Mouse (Mus musculus) testis, adult 2 months (tissue): ENCODE measurements at regions not wholly inside any gene's neighbourhood (a gene's known extent, or its start where the extent isn't known, plus 50 kb on each side); places are given as distances from the start of the nearest gene placed in this dataset.

Source experiments
- H3K27ac ChIP-seq: fragments of 200-500 bp; 2 replicates; pipeline ENCODE4 v1.5.1; 2012; ENCODE audit warnings: low read depth, low read length; ENCODE audit not compliant: control insufficient read depth, insufficient read depth
- H3K27me3 ChIP-seq: fragments of 200-500 bp; 2 replicates; pipeline ENCODE4 v1.6.1; 2012; ENCODE audit warnings: mild to moderate bottlenecking, low read length, moderate library complexity; ENCODE audit not compliant: control insufficient read depth, insufficient read depth
- H3K36me3 ChIP-seq: fragments of 200-500 bp; 2 replicates; pipeline ENCODE4 v1.6.1; 2012; ENCODE audit warnings: mild to moderate bottlenecking, low read length; ENCODE audit not compliant: control insufficient read depth, insufficient read depth
- H3K4me1 ChIP-seq: fragments of 200-500 bp; 2 replicates; pipeline ENCODE4 v1.6.1; 2012; ENCODE audit warnings: low read length; ENCODE audit not compliant: control insufficient read depth, insufficient read depth
- H3K4me3 ChIP-seq: fragments of 200-500 bp; 2 replicates; pipeline ENCODE4 v1.5.1; 2012; ENCODE audit warnings: low read depth, mild to moderate bottlenecking, low read length, moderate library complexity, mixed read lengths; ENCODE audit not compliant: control insufficient read depth
- CTCF ChIP-seq: fragments of 200-500 bp; IDR thresholded peaks from 2 replicates; pipeline ENCODE4 v1.5.1; 2012; ENCODE audit warnings: low read depth, mild to moderate bottlenecking, inconsistent platforms, low read length, moderate library complexity; ENCODE audit not compliant: control insufficient read depth, insufficient read depth, insufficient replicate concordance
- POLR2A ChIP-seq: fragments of 200-500 bp; IDR thresholded peaks from 2 replicates; pipeline ENCODE4 v1.6.1; 2012; ENCODE audit warnings: low read depth, mild to moderate bottlenecking, inconsistent platforms, low read length, moderate library complexity; ENCODE audit not compliant: control insufficient read depth

- H3K27ac ChIP-seq, result no peak overlapping the region
- TF ChIP-seq POLR2A, result no peak
- H3K4me3 ChIP-seq, result no peak overlapping the region
- H3K36me3 ChIP-seq, result no peaks in the 10 kb centered on the region
- no peaks in the 10 kb centered on the region for H3K27me3 ChIP-seq
- no peaks in the 10 kb centered on the region for H3K4me1 ChIP-seq
Observed at GRCm38 (mm10) chr2:61121281-61121680, 158.3 kb upstream of the Rbms1 start.

- Histone ChIP-seq H3K27me3 (no peaks in the 10 kb centered on the region), H3K4me3 (no peak overlapping the region), H3K27ac (no peak overlapping the region), H3K4me1 (no peaks in the 10 kb centered on the region), H3K36me3 (no peaks in the 10 kb centered on the region)
- no peak for TF ChIP-seq POLR2A
Observed at GRCm38 (mm10) chr2:61114620-61115019, 151.6 kb upstream of the Rbms1 start.

GRCm38 (mm10) chr2:61113916-61114315 is 150.9 kb upstream of the Rbms1 start:
- no peaks in the 10 kb centered on the region for H3K27me3 ChIP-seq
- TF ChIP-seq CTCF (no peak), POLR2A (no peak)
- H3K27ac ChIP-seq, result no peak overlapping the region
- no peak overlapping the region for H3K4me3 ChIP-seq
- H3K4me1 ChIP-seq, result no peaks in the 10 kb centered on the region
- H3K36me3 ChIP-seq, result no peaks in the 10 kb centered on the region

DNA sequence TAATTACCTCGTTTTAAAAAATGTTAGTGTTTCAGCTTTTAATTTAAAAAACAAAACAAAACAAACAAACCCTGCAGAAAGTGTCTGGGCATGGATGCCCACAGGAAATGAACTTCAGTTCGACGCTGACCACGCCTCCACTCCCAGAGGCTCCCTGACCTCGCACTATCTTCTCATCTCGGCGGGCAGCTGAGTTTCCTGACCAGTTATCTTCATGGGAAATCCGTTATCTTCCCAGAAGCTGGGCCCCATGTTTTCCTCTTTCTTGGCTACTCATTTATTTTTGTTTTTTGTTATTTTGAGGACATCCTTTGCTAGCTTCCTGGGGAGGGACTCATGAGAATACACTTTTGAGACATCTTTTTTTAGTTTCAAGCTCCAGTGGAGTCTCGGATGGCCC is 147.6 kb upstream of the Rbms1 start:
- H3K27ac ChIP-seq, result no peak overlapping the region
- TF ChIP-seq CTCF (no peak), POLR2A (no peak)

DNA sequence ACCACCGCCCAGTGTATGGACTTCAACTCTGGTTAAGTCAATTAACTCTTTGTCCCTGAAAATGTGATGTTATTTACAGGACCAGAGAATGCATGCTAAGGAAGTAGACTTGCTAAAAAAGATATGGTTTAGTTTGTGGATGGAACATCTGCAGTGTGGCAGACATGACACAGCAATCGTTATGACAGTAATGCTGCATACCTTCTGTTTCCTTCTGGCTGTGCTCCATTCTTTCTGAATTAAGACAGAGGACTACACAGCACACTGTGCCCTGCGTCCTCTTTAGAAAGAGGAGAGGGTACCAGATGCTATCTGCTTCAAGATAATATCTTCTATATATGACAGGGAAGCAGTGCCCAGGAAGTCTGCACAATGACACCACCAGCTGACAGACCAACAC is 146.6 kb upstream of the Rbms1 start:
- no peaks in the 10 kb centered on the region for H3K27me3 ChIP-seq
- no peaks in the 10 kb centered on the region for H3K36me3 ChIP-seq
- no peaks in the 10 kb centered on the region for H3K4me1 ChIP-seq
- no peak overlapping the region for H3K27ac ChIP-seq
- H3K4me3 ChIP-seq, result no peak overlapping the region
- TF ChIP-seq POLR2A (no peak), CTCF (no peak)

More for the DNA sequence above, 147.6 kb upstream of the Rbms1 start:
- Histone ChIP-seq H3K4me1 (no peaks in the 10 kb centered on the region), H3K4me3 (no peak overlapping the region), H3K27me3 (no peaks in the 10 kb centered on the region), H3K36me3 (no peaks in the 10 kb centered on the region)

DNA sequence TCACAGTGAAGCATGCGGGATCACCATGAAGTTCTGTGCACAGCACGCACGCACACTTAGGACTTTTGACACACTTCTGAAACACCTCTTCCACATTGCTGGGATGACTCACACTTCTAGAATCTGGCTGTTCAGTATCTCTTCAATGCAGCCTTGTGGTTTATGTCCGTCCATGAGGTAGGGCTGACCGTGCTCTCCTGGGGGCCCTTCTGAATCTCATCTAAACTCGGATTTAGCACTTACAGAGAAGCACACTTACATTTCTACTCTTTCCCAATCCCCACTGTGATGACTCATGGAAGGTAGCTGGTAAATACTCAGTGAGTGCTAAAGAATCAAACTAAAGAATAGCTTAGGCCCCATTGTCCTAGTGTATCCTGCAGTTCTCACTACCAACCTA is 142.2 kb upstream of the Rbms1 start:
- H3K27me3 ChIP-seq, result no peaks in the 10 kb centered on the region
- no peaks in the 10 kb centered on the region for H3K36me3 ChIP-seq
- no peak overlapping the region for H3K27ac ChIP-seq
- TF ChIP-seq POLR2A (no peak), CTCF (no peak)
- H3K4me3 ChIP-seq, result no peak overlapping the region
- 0 out of 2 replicates have a peak, but pooled peaks cover 3% of the 10 kb centered on the region for H3K4me1 ChIP-seq

DNA sequence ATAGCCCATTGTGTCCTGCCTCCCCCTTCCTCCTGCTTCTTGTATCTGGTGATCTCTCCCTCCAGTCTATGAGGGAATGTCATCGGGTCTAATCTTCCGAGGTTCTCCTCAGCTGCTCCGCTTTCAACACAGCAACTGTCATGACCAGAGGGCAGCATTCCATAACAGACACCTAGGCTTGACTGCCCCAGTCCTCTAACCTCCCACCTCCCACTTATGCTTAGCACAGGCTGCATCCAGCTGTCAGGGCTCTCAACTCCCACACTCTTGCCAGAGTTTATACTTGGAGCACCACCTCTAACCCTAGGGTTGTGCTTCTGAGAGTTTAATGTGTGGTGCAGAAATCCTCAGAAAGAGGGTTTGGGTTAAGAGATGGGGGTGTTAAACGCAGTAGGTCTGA is 137.9 kb upstream of the Rbms1 start:
- no peak overlapping the region for H3K27ac ChIP-seq
- H3K27me3 ChIP-seq, result no peaks in the 10 kb centered on the region
- TF ChIP-seq POLR2A (no peak), CTCF (no peak)
- no peaks in the 10 kb centered on the region for H3K36me3 ChIP-seq
- H3K4me1 ChIP-seq, result 0 out of 2 replicates have a peak, but pooled peaks cover 3% of the 10 kb centered on the region
- H3K4me3 ChIP-seq, result no peak overlapping the region

- no peaks in the 10 kb centered on the region for H3K4me1 ChIP-seq
- H3K27ac ChIP-seq, result no peak overlapping the region
- TF ChIP-seq POLR2A, result no peak
- TF ChIP-seq CTCF, result no peak
- H3K36me3 ChIP-seq, result no peaks in the 10 kb centered on the region
- H3K27me3 ChIP-seq, result no peaks in the 10 kb centered on the region
- no peak overlapping the region for H3K4me3 ChIP-seq
Observed at GRCm38 (mm10) chr2:61088501-61088900, 125.5 kb upstream of the Rbms1 start.
